Mouse (Mus musculus) kidney, postnatal 0 days (tissue): Measurements from ENCODE around the gene Nr1h3. TPM values are rescaled to one million over a fixed set of nuclear protein-coding genes. Genes with fewer than 3 reads are reported as not detected.

ENCODE experiments used
- ATAC-seq: fragments of 200-750 bp; cut with Nextera tagmentation; replicated peaks from 2 replicates; pipeline ENCODE4 v1.8.0; 2017; ENCODE audit warnings: low read depth, moderate number of reproducible peaks, moderate TSS enrichment, moderate library complexity; ENCODE audit not compliant: low FRiP score
- DNase-seq: peaks from one replicate; pipeline ENCODE4 v3.0.0-alpha.2; 2016; ENCODE audit warnings: low spot score
- H3K27ac ChIP-seq: fragments of 300-500 bp; sonication (generic); 2 replicates; pipeline ENCODE4 v1.5.1; 2014; ENCODE audit warnings: mild to moderate bottlenecking
- H3K27me3 ChIP-seq: fragments of 300-500 bp; sonication (generic); 2 replicates; pipeline ENCODE4 v1.6.1; 2014; ENCODE audit warnings: low read length, mixed read lengths; ENCODE audit not compliant: insufficient read depth
- H3K36me3 ChIP-seq: fragments of 300-500 bp; sonication (generic); 2 replicates; pipeline ENCODE4 v1.6.1; 2014; ENCODE audit warnings: low read length, mixed read lengths; ENCODE audit not compliant: insufficient read depth
- H3K4me1 ChIP-seq: fragments of 300-500 bp; sonication (generic); replicated peaks from 2 replicates; pipeline ENCODE4 v1.6.1; 2014; ENCODE audit warnings: antibody characterized with exemption, low read length, mixed read lengths; ENCODE audit not compliant: insufficient read depth
- H3K4me2 ChIP-seq: fragments of 300-500 bp; sonication (generic); 2 replicates; pipeline ENCODE4 v1.6.1; 2014; ENCODE audit warnings: mild to moderate bottlenecking, low read length, moderate library complexity, mixed read lengths
- H3K4me3 ChIP-seq: fragments of 300-500 bp; sonication (generic); replicated peaks from 2 replicates; pipeline ENCODE4 v1.5.1; 2014; ENCODE audit warnings: low read depth, low read length
- H3K9ac ChIP-seq: fragments of 300-500 bp; sonication (generic); 2 replicates; pipeline ENCODE4 v1.6.1; 2014; ENCODE audit warnings: low read depth, low read length
- H3K9me3 ChIP-seq: fragments of 300-500 bp; sonication (generic); replicated peaks from 2 replicates; pipeline ENCODE4 v1.6.1; 2016; ENCODE audit warnings: low read length, inconsistent platforms, mixed read lengths
- CTCF ChIP-seq: IDR thresholded peaks from 2 replicates; pipeline ENCODE4 v1.5.1; 2016; ENCODE audit warnings: antibody characterized with exemption, low read depth, mild to moderate bottlenecking, moderate library complexity
- WGBS: fragments of 180-500 bp; shearing (Covaris S2); extraction: QIAGEN DNeasy Blood & Tissue Kit; methylation state at CpG from one replicate; pipeline ENCODE4 v1.1.7; 2014; 5-methylcytosine and 5-hydroxymethylcytosine counted together
- polyA plus RNA-seq: library from polyadenylated mRNA; unstranded; fragments of >200 nt; fragmentation: Nextera tagmentation; extraction: Ambion mirVana; gene quantifications from 2 replicates; pipeline ENCODE4 v1.2.1, GENCODE M21; 2015

Gene Nr1h3
- polyA plus RNA-seq, 1 experiment from 2014 or later: 4.1 TPM

GRCm38 (mm10) chr2:91213311-91213710 is 10.7 kb upstream of the Nr1h3 start:
- no peak overlapping the region for H3K4me3 ChIP-seq
- DNase-seq: no peak
- no peak overlapping the region for H3K27ac ChIP-seq
- no peak overlapping the region for H3K9ac ChIP-seq
- H3K4me1 ChIP-seq: no peaks in the 10 kb centered on the region
- H3K27me3 ChIP-seq: no peaks in the 10 kb centered on the region
- TF ChIP-seq CTCF: peak; percentile 31; the same call in 1 of the 2 replicates
- H3K4me2 ChIP-seq: no peak overlapping the region
- H3K9me3 ChIP-seq: no peaks in the 10 kb centered on the region
- no peak for ATAC-seq
- peaks cover 38% of the 10 kb centered on the region for H3K36me3 ChIP-seq

DNA sequence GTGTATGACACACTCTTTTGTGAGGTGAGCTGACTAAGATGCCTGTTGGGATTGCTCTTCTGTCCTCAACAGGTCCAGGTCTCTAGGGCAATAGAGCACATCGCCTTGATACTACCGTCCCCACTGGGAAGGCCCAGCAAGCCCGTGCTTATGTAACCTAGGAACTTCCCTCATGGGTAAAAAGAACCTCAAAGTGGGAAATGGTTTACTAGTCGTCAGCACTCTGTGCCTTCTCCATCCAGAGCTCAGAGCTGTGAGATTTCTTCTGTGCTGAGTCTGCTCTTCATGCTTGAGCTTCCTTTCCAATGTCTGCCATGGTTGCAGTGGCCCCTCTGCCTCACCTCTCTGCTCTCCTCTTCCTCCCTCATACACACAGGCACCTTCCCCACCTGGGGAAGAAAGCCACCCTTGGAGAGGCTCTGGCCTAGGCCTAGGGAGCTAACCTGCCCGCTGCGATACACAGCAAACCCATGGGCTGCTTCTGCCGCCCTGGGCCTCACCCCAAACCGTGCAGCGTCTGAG is 3.7 kb upstream of the Nr1h3 start:
- no peak for ATAC-seq
- peaks cover 20% of the 10 kb centered on the region; the same call in 1 of the 2 replicates for H3K4me1 ChIP-seq
- TF ChIP-seq CTCF: no peak
- 89% methylated on average over 9 of the region's 9 CpGs for WGBS
- peaks cover 44% of the 10 kb centered on the region for H3K36me3 ChIP-seq
- no peak for DNase-seq
- H3K4me3 ChIP-seq: no peak overlapping the region
- H3K27ac ChIP-seq: no peak overlapping the region
- no peak overlapping the region for H3K4me2 ChIP-seq
- H3K27me3 ChIP-seq: no peaks in the 10 kb centered on the region
- H3K9ac ChIP-seq: no peak overlapping the region
- H3K9me3 ChIP-seq: no peaks in the 10 kb centered on the region

DNA sequence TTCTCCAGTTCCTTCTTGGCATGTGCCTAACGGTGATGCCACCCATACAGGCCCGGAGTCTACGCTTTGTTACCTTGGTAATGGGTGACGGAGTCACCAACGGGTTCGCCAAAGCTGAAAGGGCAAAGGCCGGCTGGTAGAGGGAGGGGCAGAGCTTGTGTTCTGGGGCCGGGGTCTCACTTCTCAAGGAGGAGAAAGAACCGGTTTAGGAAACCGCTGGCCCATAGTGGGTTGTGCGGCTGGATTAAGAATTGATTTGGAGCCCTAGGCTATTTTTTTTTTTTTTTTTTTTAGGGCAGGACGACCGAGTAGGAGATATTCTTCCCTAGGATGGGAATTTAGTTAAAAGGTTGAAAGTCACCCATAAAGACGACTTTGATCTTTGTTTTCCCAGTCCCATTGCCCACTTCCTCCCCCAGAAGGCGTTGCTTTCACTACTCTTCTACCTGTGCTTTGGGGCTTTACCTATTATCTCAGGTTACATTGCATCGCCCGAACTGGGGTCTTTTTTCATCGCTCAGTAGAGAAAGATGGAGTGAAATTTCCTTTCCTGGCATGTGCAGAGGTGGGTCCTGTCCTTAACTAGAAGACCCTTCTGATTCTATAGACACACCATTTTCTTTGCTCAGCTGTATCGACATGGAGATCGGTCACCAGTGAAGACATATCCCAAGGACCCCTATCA is 480 bp upstream of the Nr1h3 start:
- peak overlapping the region; percentile 69 for H3K4me2 ChIP-seq
- TF ChIP-seq CTCF: no peak
- WGBS: 11% methylated on average over 20 of the region's 20 CpGs
- peak overlapping the region; percentile 77 for H3K9ac ChIP-seq
- DNase-seq: no peak
- no peaks in the 10 kb centered on the region for H3K9me3 ChIP-seq
- H3K27ac ChIP-seq: peak overlapping the region; percentile 91
- ATAC-seq: no peak
- no peaks in the 10 kb centered on the region for H3K27me3 ChIP-seq
- H3K4me1 ChIP-seq: peaks cover 20% of the 10 kb centered on the region; the same call in 1 of the 2 replicates
- peaks cover 17% of the 10 kb centered on the region for H3K36me3 ChIP-seq
- peak overlapping the region; percentile 59 for H3K4me3 ChIP-seq

GRCm38 (mm10) chr2:91198888-91199287 is 3.7 kb downstream of the Nr1h3 start:
- no peak for TF ChIP-seq CTCF
- DNase-seq (no peak), ATAC-seq (no peak)
- Histone ChIP-seq H3K9me3 (no peaks in the 10 kb centered on the region), H3K27ac (no peak overlapping the region), H3K9ac (no peak overlapping the region), H3K36me3 (no peaks in the 10 kb centered on the region), H3K4me2 (no peak overlapping the region), H3K4me3 (no peak overlapping the region), H3K4me1 (peaks cover 17% of the 10 kb centered on the region), H3K27me3 (no peaks in the 10 kb centered on the region)
- WGBS: 82% methylated on average over 3 of the region's 3 CpGs

GRCm38 (mm10) chr2:91196577-91197001 is 6.0 kb downstream of the Nr1h3 start:
- Histone ChIP-seq H3K4me1 (peaks cover 4% of the 10 kb centered on the region; the same call in 1 of the 2 replicates), H3K27me3 (no peaks in the 10 kb centered on the region), H3K4me2 (no peak overlapping the region), H3K9me3 (no peaks in the 10 kb centered on the region), H3K4me3 (no peak overlapping the region), H3K9ac (no peak overlapping the region), H3K27ac (no peak overlapping the region; the same call in 1 of the 2 replicates), H3K36me3 (no peaks in the 10 kb centered on the region)
- DNase-seq: peak; percentile 64
- ATAC-seq: no peak
- TF ChIP-seq CTCF: no peak
- 57% methylated on average over 3 of the region's 3 CpGs for WGBS

DNA sequence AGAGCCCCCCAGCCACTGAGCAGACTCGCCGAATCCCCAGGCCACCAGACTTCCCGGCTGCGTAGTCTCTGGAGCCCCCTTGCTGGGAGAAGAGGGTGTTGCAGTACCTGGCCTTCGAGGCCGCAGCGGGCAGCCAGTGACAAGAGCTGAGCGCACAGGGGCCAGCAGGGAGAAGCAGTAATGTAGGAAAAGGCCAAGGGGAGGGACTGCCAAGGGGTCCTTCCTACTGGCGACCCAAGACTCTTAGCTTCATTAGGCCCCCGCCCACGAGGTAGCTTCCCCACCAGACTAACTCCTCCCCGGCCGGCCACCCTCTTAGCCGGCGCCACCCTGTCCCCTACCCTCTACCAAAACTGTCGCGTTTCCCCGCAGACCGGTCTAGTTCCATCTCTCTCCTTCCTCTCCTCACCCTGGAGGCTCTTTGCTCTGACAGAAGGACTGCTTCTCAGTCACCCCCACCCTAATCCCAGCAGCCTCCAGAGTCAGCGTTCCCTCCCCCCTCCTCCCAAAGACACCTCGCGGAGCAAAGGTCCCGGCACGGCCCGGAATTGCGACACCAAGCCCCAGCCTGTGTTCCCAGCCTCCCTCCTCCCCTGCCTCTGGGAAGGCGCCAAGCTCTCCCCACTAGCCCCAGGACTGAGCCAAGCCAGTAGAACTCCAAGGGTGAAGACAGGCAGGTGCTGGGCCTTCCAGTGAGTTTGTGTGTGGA is 7.9 kb downstream of the Nr1h3 start:
- ATAC-seq: peak; percentile 89
- H3K36me3 ChIP-seq: no peaks in the 10 kb centered on the region
- H3K27ac ChIP-seq: peak overlapping the region; percentile 65
- peaks cover 2% of the 10 kb centered on the region; the same call in 1 of the 2 replicates for H3K4me1 ChIP-seq
- peak; percentile 85 for DNase-seq
- no peaks in the 10 kb centered on the region for H3K27me3 ChIP-seq
- peak overlapping the region; percentile 30 for H3K4me3 ChIP-seq
- WGBS: under 1% methylated on average over 27 of the region's 27 CpGs
- H3K9ac ChIP-seq: peak overlapping the region; percentile 54
- H3K4me2 ChIP-seq: peak overlapping the region; percentile 74
- H3K9me3 ChIP-seq: no peaks in the 10 kb centered on the region
- TF ChIP-seq CTCF: peak; percentile 89
